ENCODE assay signal across 8 mouse cellular contexts in genomic region chr11:98795714-98796514, GRCm38 (mm10). TPM values are rescaled to one million over a fixed set of nuclear protein-coding genes. Genes with fewer than 3 reads are reported as not detected.
A peak's percentile ranks its signal among the peaks of the same experiment; 100 is the strongest.
DNase-seq lines count a peak whose midpoint lies in the region; ATAC-seq and TF ChIP-seq lines count a peak whose summit lies in the region.

No protein-coding gene starts in this region.

- peaks cover 5% of the 10 kb centered on the region; the same call in 1 of the 2 replicates for H3K36me3 ChIP-seq in forebrain, embryonic 11.5 days (ENCODE audit: control insufficient read depth, insufficient read depth, low read length)
- peaks cover 5% of the 10 kb centered on the region; the same call in 1 of the 2 replicates for H3K36me3 ChIP-seq in hindbrain, embryonic 11.5 days (ENCODE audit: control insufficient read depth, insufficient read depth, low read length)
- H3K36me3 ChIP-seq in limb, embryonic 14.5 days (ENCODE audit: control insufficient read depth, insufficient read depth, low read length) = peaks cover 33% of the 10 kb centered on the region
- H3K36me3 ChIP-seq in midbrain, embryonic 15.5 days (replicated peaks) = peaks cover 9% of the 10 kb centered on the region; the same call in 1 of the 2 replicates

- H3K9ac ChIP-seq in forebrain, embryonic 11.5 days (ENCODE audit: low read length) = peak overlapping the region; percentile 100
- peak overlapping the region; percentile 100 for H3K9ac ChIP-seq in hindbrain, embryonic 11.5 days (ENCODE audit: low read depth, low read length)
- peak overlapping the region; percentile 95 for H3K9ac ChIP-seq in limb, embryonic 14.5 days (ENCODE audit: low read depth, low read length, severe bottlenecking)
- peak overlapping the region; percentile 100 for H3K9ac ChIP-seq in midbrain, embryonic 15.5 days

- no peak for TF ChIP-seq CTCF in bone marrow macrophage, adult 2 months (IDR thresholded peaks at IDR 0.05; ENCODE audit: low read depth, low read length)

- peak; percentile 97 for DNase-seq in heart, adult 11 months
- DNase-seq in heart, adult 8-10 months (ENCODE audit: low spot score) = no peak
- DNase-seq in forebrain, embryonic 11.5 days (ENCODE audit: low spot score) = peak; percentile 86
- peak; percentile 75 for DNase-seq in hindbrain, embryonic 11.5 days (ENCODE audit: low spot score)
- DNase-seq in limb, embryonic 14.5 days (ENCODE audit: low spot score) = no peak
- DNase-seq in thymus, adult 18-20 months = peak; percentile 39 to 46

- peak overlapping the region; percentile 79 for H3K4me3 ChIP-seq in bone marrow macrophage, adult 2 months (ENCODE audit: insufficient read depth, low read length)
- H3K4me3 ChIP-seq in forebrain, embryonic 11.5 days (ENCODE audit: low read depth, low read length) = peak overlapping the region; percentile 100
- H3K4me3 ChIP-seq in hindbrain, embryonic 11.5 days (ENCODE audit: low read depth, low read length) = peak overlapping the region; percentile 100
- H3K4me3 ChIP-seq in limb, embryonic 14.5 days (replicated peaks; ENCODE audit: low read length) = peak overlapping the region; percentile 100
- peak overlapping the region; percentile 94 for H3K4me3 ChIP-seq in midbrain, embryonic 15.5 days

- ATAC-seq in forebrain, embryonic 11.5 days (replicated peaks; ENCODE audit: low FRiP score) = peak; percentile 65
- ATAC-seq in hindbrain, embryonic 11.5 days (ENCODE audit: low FRiP score) = peak; percentile 62
- peak; percentile 23 for ATAC-seq in limb, embryonic 14.5 days (ENCODE audit: low FRiP score, low read depth)
- peak; percentile 55 for ATAC-seq in midbrain, embryonic 15.5 days (replicated peaks)

- no peaks in the 10 kb centered on the region for H3K9me3 ChIP-seq in forebrain, embryonic 11.5 days (ENCODE audit: control insufficient read depth, low read length)
- H3K9me3 ChIP-seq in hindbrain, embryonic 11.5 days (ENCODE audit: control insufficient read depth, low read length) = no peaks in the 10 kb centered on the region
- H3K9me3 ChIP-seq in limb, embryonic 14.5 days (ENCODE audit: control insufficient read depth, low read length) = no peaks in the 10 kb centered on the region
- H3K9me3 ChIP-seq in midbrain, embryonic 15.5 days = no peaks in the 10 kb centered on the region

- no peak for TF ChIP-seq POLR2A in bone marrow macrophage, adult 2 months (IDR thresholded peaks at IDR 0.05; ENCODE audit: borderline replicate concordance, low read depth, low read length)
- TF ChIP-seq POLR2A in limb, embryonic 14.5 days (IDR thresholded peaks at IDR 0.05; ENCODE audit: borderline replicate concordance, extremely low read depth, insufficient read depth, insufficient read length) = no peak

- peak overlapping the region; percentile 90 for H3K27ac ChIP-seq in bone marrow macrophage, adult 2 months (ENCODE audit: insufficient read depth, low read depth, low read length)
- peak overlapping the region; percentile 100 for H3K27ac ChIP-seq in forebrain, embryonic 11.5 days (ENCODE audit: low read depth, low read length)
- peak overlapping the region; percentile 100 for H3K27ac ChIP-seq in hindbrain, embryonic 11.5 days (ENCODE audit: low read depth, low read length)
- H3K27ac ChIP-seq in limb, embryonic 14.5 days (replicated peaks; ENCODE audit: low read depth, low read length) = peak overlapping the region; percentile 100
- peak overlapping the region; percentile 99 for H3K27ac ChIP-seq in midbrain, embryonic 15.5 days

- peak overlapping the region; percentile 90 for H3K4me2 ChIP-seq in forebrain, embryonic 11.5 days (ENCODE audit: low read depth, low read length, severe bottlenecking)
- H3K4me2 ChIP-seq in hindbrain, embryonic 11.5 days (replicated peaks; ENCODE audit: low read depth, low read length) = peak overlapping the region; percentile 84
- H3K4me2 ChIP-seq in limb, embryonic 14.5 days (replicated peaks; ENCODE audit: low read depth, low read length, severe bottlenecking) = peak overlapping the region; percentile 84
- peak overlapping the region; percentile 98 for H3K4me2 ChIP-seq in midbrain, embryonic 15.5 days

- WGBS in forebrain, embryonic 11.5 days = 1% methylated on average over 66 of the region's 74 CpGs
- under 1% methylated on average over 64 of the region's 74 CpGs for WGBS in hindbrain, embryonic 11.5 days
- WGBS in limb, embryonic 14.5 days = 0% methylated on average over 60 of the region's 74 CpGs
- WGBS in midbrain, embryonic 15.5 days = under 1% methylated on average over 71 of the region's 74 CpGs

- no peaks in the 10 kb centered on the region for H3K27me3 ChIP-seq in forebrain, embryonic 11.5 days (ENCODE audit: control insufficient read depth, insufficient read depth, low read length)
- H3K27me3 ChIP-seq in hindbrain, embryonic 11.5 days (ENCODE audit: control insufficient read depth, insufficient read depth, low read length) = no peaks in the 10 kb centered on the region
- H3K27me3 ChIP-seq in limb, embryonic 14.5 days (ENCODE audit: control insufficient read depth, insufficient read depth, low read length) = no peaks in the 10 kb centered on the region
- no peaks in the 10 kb centered on the region for H3K27me3 ChIP-seq in midbrain, embryonic 15.5 days (replicated peaks)

- peaks cover 14% of the 10 kb centered on the region for H3K4me1 ChIP-seq in bone marrow macrophage, adult 2 months (ENCODE audit: control insufficient read depth, insufficient read depth, low read length)
- H3K4me1 ChIP-seq in forebrain, embryonic 11.5 days (replicated peaks; ENCODE audit: control insufficient read depth, insufficient read depth, low read length) = peaks cover 13% of the 10 kb centered on the region
- H3K4me1 ChIP-seq in hindbrain, embryonic 11.5 days (replicated peaks; ENCODE audit: control insufficient read depth, insufficient read depth, low read length) = peaks cover 13% of the 10 kb centered on the region
- H3K4me1 ChIP-seq in limb, embryonic 14.5 days (ENCODE audit: control insufficient read depth, insufficient read depth, low read length) = peaks cover 10% of the 10 kb centered on the region
- H3K4me1 ChIP-seq in midbrain, embryonic 15.5 days = peaks cover 44% of the 10 kb centered on the region

RNA-seq across cellular contexts. Expression of gene Msl1, which starts 0.6 kb away (rescaled TPM):
- 10 to 100 TPM; 72.1 to 84.3 (median 78.7) TPM for total RNA-seq in heart, adult 8-10 months (2022)
- polyA plus RNA-seq in bone marrow macrophage, adult 2 months (2012; ENCODE audit: insufficient read depth, insufficient read length, missing spikeins) = 78.4 and 79.3 TPM in 2 replicates
- 24.0 and 28.4 TPM in 2 replicates for polyA plus RNA-seq in forebrain, embryonic 11.5 days (2014; fragmentation: Nextera tagmentation; extraction: Ambion mirVana)
- polyA plus RNA-seq in hindbrain, embryonic 11.5 days (2014; fragmentation: Nextera tagmentation; extraction: Ambion mirVana) = 25.0 and 28.0 TPM in 2 replicates
- 76.9 and 81.1 TPM in 2 replicates for polyA plus RNA-seq in limb, embryonic 14.5 days (2012; rRNA removed)
- 19.8 and 23.5 TPM in 2 replicates for polyA plus RNA-seq in limb, embryonic 14.5 days (2014; fragmentation: Nextera tagmentation; extraction: Ambion mirVana)
- polyA plus RNA-seq in midbrain, embryonic 15.5 days (2015; fragmentation: Nextera tagmentation; extraction: Ambion mirVana) = 33.2 and 33.6 TPM in 2 replicates

RNA-seq across cellular contexts. Expression of gene Casc3, which starts 8.8 kb away (rescaled TPM):
- total RNA-seq in heart, adult 8-10 months (2022) = 10 to 100 TPM; 16.0 to 20.9 (median 17.8) TPM
- 37.9 and 40.1 TPM in 2 replicates for polyA plus RNA-seq in bone marrow macrophage, adult 2 months (2012; ENCODE audit: insufficient read depth, insufficient read length, missing spikeins)
- polyA plus RNA-seq in forebrain, embryonic 11.5 days (2014; fragmentation: Nextera tagmentation; extraction: Ambion mirVana) = 59.9 and 63.2 TPM in 2 replicates
- 44.6 and 49.6 TPM in 2 replicates for polyA plus RNA-seq in hindbrain, embryonic 11.5 days (2014; fragmentation: Nextera tagmentation; extraction: Ambion mirVana)
- 52.4 and 56.8 TPM in 2 replicates for polyA plus RNA-seq in limb, embryonic 14.5 days (2012; rRNA removed)
- 34.1 and 40.4 TPM in 2 replicates for polyA plus RNA-seq in limb, embryonic 14.5 days (2014; fragmentation: Nextera tagmentation; extraction: Ambion mirVana)
- polyA plus RNA-seq in midbrain, embryonic 15.5 days (2015; fragmentation: Nextera tagmentation; extraction: Ambion mirVana) = 56.3 and 57.7 TPM in 2 replicates

RNA-seq across cellular contexts. Expression of gene Nr1d1, which starts 20.8 kb away (rescaled TPM):
- total RNA-seq in heart, adult 8-10 months (2022) = 100 to 1,000 TPM in 2 of 4 experiments, 10 to 100 TPM in 2; 81.4 to 121 (median 101) TPM
- polyA plus RNA-seq in bone marrow macrophage, adult 2 months (2012; ENCODE audit: insufficient read depth, insufficient read length, missing spikeins) = 7.4 and 8.2 TPM in 2 replicates
- 1.0 and 1.6 TPM in 2 replicates for polyA plus RNA-seq in forebrain, embryonic 11.5 days (2014; fragmentation: Nextera tagmentation; extraction: Ambion mirVana)
- polyA plus RNA-seq in hindbrain, embryonic 11.5 days (2014; fragmentation: Nextera tagmentation; extraction: Ambion mirVana) = 0.92 and 1.4 TPM in 2 replicates
- 1.8 and 2.5 TPM in 2 replicates for polyA plus RNA-seq in limb, embryonic 14.5 days (2012; rRNA removed)
- polyA plus RNA-seq in limb, embryonic 14.5 days (2014; fragmentation: Nextera tagmentation; extraction: Ambion mirVana) = 1.2 and 1.4 TPM in 2 replicates
- polyA plus RNA-seq in midbrain, embryonic 15.5 days (2015; fragmentation: Nextera tagmentation; extraction: Ambion mirVana) = 3.4 and 3.9 TPM in 2 replicates

RNA-seq across cellular contexts. Expression of gene Rapgefl1, which starts 40.7 kb away (rescaled TPM):
- total RNA-seq in heart, adult 8-10 months (2022) = 1 to 10 TPM in 1 of 4 experiments, under 1 TPM in 3; 0.38 to 1.1 (median 0.76) TPM
- 0.62 and 0.65 TPM in 2 replicates for polyA plus RNA-seq in bone marrow macrophage, adult 2 months (2012; ENCODE audit: insufficient read depth, insufficient read length, missing spikeins)
- polyA plus RNA-seq in forebrain, embryonic 11.5 days (2014; fragmentation: Nextera tagmentation; extraction: Ambion mirVana) = 2.0 and 2.5 TPM in 2 replicates
- polyA plus RNA-seq in hindbrain, embryonic 11.5 days (2014; fragmentation: Nextera tagmentation; extraction: Ambion mirVana) = 2.0 and 2.2 TPM in 2 replicates
- polyA plus RNA-seq in limb, embryonic 14.5 days (2012; rRNA removed) = 31.4 and 41.8 TPM in 2 replicates
- polyA plus RNA-seq in limb, embryonic 14.5 days (2014; fragmentation: Nextera tagmentation; extraction: Ambion mirVana) = 8.8 and 8.9 TPM in 2 replicates
- polyA plus RNA-seq in midbrain, embryonic 15.5 days (2015; fragmentation: Nextera tagmentation; extraction: Ambion mirVana) = 9.1 and 9.2 TPM in 2 replicates

RNA-seq across cellular contexts. Expression of gene Thra, which starts 55.5 kb away (rescaled TPM):
- total RNA-seq in heart, adult 8-10 months (2022) = 10 to 100 TPM; 92.5 to 98.4 (median 95.1) TPM
- 20.7 and 23.5 TPM in 2 replicates for polyA plus RNA-seq in bone marrow macrophage, adult 2 months (2012; ENCODE audit: insufficient read depth, insufficient read length, missing spikeins)
- 35.9 and 36.9 TPM in 2 replicates for polyA plus RNA-seq in forebrain, embryonic 11.5 days (2014; fragmentation: Nextera tagmentation; extraction: Ambion mirVana)
- polyA plus RNA-seq in hindbrain, embryonic 11.5 days (2014; fragmentation: Nextera tagmentation; extraction: Ambion mirVana) = 34.7 and 41.4 TPM in 2 replicates
- polyA plus RNA-seq in limb, embryonic 14.5 days (2012; rRNA removed) = 149 and 157 TPM in 2 replicates
- polyA plus RNA-seq in limb, embryonic 14.5 days (2014; fragmentation: Nextera tagmentation; extraction: Ambion mirVana) = 55.9 and 63.2 TPM in 2 replicates
- 151 and 158 TPM in 2 replicates for polyA plus RNA-seq in midbrain, embryonic 15.5 days (2015; fragmentation: Nextera tagmentation; extraction: Ambion mirVana)

Comparison
In these comparisons a context has a peak if more than half of its experiments do, and no peak if none do; other contexts are left out.
1. DNase-seq: peak in heart, adult 11 months (single experiment), forebrain, embryonic 11.5 days (single experiment), hindbrain, embryonic 11.5 days (single experiment) and thymus, adult 18-20 months (2 of 2); none in heart, adult 8-10 months (single experiment) and limb, embryonic 14.5 days (single experiment).
2. Peak in every context shown above with its lines, with median percentiles within 50 percentile points of each other: H3K27ac ChIP-seq, H3K4me3 ChIP-seq, ATAC-seq, H3K4me2 ChIP-seq and H3K9ac ChIP-seq.